Mouse (Mus musculus) thymus, postnatal 0 days (tissue): ENCODE data around the gene Ctsl. TPM values are rescaled to one million over a fixed set of nuclear protein-coding genes. Genes with fewer than 3 reads are reported as not detected.

ENCODE experiments used
- DNase-seq: peaks from one replicate; pipeline ENCODE4 v3.0.0-alpha.2; 2015; ENCODE audit warnings: low spot score
- polyA plus RNA-seq: library from polyadenylated mRNA; unstranded; fragments of >200 nt; fragmentation: Nextera tagmentation; extraction: Ambion mirVana; gene quantifications from 2 replicates; pipeline ENCODE4 v1.2.1, GENCODE M21; 2015

The Ctsl gene
- polyA plus RNA-seq, 1 experiment from 2014 or later: 2,296 TPM

- DNase-seq: no peak
Observed at GRCm38 (mm10) chr13:64375160-64375559, 4.5 kb upstream of the Ctsl start.

DNA sequence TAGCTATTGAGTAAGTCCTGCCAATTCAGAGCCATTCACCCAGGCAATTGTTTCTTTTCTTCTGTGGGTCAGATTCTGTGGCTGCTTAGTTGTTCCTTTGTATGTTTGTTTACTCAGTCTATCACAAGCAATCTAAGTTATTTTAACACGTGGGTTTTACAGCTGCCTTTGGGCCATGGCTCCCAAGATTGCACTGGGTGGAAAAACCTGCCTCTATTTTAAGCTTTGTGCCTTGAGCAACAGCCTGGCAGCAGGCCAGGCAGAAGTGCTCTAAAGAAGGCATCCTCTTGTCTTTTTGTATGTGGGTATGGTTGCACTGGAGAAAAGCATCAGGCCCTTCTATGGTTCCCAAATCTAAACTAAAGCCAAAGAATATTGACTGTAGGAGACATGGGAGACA lies 3.0 kb upstream of the Ctsl start:
- no peak for DNase-seq

GRCm38 (mm10) chr13:64369805-64370172 lies 901 bp downstream of the Ctsl start:
- no peak for DNase-seq

DNA sequence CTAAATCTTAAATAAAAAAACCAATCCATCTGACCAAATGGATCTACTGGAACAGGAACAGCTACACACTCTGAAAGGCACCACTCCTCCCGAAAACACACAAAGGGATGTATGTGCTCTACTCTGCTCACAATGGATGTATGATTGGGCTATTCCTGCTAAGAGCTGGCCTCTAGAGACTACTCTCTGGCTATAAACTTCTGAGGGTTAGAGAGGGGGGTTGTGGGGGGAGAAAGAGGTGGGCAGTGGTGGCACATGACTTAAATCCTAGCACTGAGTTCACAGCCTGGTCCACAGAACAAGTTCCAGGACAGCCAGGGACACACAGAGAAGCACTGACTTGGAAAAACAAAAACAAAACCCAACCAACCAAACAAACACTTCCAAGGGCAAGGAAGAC lies 2.1 kb downstream of the Ctsl start:
- DNase-seq: no peak

DNA sequence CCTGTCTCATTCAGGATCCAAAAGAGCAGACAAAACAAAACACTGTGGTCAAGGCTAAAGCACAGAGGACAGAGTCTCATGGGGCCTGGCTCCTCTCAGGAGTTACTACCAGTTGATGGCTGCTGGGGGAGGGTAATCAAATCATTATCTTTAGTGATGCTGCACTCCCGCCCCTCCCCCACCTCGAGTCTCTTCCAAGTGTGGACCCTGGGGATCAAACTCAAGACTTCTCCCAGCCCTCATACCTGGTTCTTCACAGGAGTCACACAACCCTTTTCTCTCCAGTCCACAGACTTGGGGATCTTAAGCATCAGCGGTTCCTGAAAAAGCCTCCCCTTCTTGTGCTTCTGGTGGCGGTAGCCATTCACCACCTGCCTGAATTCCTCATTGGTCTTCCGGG lies 3.1 kb downstream of the Ctsl start:
- DNase-seq: no peak

- no peak for DNase-seq
Observed at GRCm38 (mm10) chr13:64365326-64365725, 5.4 kb downstream of the Ctsl start.

DNA sequence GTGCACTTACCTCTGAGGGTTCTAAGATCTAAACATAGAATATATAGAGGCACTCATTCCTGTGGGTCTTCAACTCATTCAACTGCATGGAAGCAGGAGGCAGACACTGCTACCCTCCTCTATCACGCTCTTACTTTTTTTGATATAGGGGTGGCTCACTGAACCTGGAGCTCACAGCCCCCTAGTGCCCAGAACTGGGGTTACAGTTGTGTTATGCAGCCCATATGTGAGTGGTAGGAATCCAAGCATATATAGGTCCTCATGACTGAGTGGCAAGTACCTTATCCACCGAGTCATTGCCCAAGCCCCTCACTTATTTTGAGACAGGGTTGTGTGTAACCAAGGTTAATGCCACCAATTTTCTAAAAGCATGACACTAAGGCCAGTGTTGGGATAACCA lies 6.4 kb downstream of the Ctsl start:
- DNase-seq: peak; percentile 69

- no peak for DNase-seq
Observed at GRCm38 (mm10) chr13:64362139-64362538, 8.6 kb downstream of the Ctsl start.

DNA sequence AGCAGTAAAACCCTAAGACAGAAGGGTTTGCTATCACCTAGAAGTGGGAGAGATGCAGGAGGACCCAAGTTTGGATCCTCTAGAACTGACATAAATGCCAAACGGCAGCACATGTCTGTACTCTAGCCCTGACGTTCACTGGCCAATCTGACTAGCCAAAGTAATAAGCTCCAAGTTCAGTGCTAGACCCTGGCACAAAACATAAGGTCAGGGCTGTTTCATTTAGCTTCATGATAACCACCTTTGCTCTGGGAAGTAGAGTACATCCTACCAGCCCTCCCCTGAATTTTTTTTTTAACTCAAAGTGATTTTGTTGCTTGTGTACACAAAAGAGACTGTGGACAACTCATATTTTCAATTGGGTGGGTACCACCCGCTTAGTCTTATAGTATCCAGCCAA lies 9.7 kb downstream of the Ctsl start:
- DNase-seq: no peak

- DNase-seq: no peak
Observed at GRCm38 (mm10) chr13:64359702-64360101, 11.0 kb downstream of the Ctsl start.

DNA sequence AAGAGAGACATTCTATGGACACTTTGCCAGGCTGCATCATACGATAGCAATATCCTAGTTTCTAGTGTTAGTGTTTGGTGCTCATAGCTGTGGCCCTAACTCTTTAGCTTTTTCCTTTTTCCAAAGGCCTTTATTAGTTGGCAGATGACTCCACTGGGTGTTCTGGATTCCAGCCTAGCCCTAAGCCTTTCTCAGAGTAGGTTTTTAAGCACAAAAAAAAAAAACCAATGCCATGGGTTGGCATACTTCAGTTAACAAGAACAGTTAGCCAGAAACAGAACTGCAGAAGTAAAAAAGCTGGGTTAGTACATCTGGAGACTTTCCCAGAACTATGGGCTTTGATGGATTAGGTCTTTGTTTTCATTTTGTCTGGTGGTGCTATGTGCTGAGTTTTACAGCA lies 12.2 kb downstream of the Ctsl start:
- no peak for DNase-seq

GRCm38 (mm10) chr13:64357389-64357788 lies 13.3 kb downstream of the Ctsl start:
- no peak for DNase-seq

GRCm38 (mm10) chr13:64349474-64349873 lies 21.2 kb downstream of the Ctsl start:
- no peak for DNase-seq

DNA sequence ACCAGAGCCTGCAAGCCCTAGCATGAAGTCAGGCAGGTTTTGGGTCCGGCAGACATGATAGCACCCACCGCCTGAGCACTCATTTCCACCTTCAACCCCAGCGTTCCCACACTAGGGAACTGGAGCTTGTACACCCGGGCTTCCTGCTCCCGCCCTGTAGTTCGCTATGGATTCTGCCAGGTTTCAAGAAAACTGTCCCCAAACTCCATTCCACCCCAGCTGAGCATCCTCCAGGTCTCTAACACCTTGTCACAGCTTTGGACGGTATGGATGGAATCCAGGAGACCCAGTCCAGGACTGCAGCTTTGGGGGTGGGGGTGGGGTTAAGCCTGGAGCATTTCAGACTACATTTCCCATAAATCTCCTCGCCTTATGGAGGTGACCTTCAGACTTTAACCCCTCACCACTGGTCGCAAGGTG lies 26.6 kb downstream of the Ctsl start:
- DNase-seq: no peak

GRCm38 (mm10) chr13:64343598-64343997 lies 27.1 kb downstream of the Ctsl start:
- no peak for DNase-seq

DNA sequence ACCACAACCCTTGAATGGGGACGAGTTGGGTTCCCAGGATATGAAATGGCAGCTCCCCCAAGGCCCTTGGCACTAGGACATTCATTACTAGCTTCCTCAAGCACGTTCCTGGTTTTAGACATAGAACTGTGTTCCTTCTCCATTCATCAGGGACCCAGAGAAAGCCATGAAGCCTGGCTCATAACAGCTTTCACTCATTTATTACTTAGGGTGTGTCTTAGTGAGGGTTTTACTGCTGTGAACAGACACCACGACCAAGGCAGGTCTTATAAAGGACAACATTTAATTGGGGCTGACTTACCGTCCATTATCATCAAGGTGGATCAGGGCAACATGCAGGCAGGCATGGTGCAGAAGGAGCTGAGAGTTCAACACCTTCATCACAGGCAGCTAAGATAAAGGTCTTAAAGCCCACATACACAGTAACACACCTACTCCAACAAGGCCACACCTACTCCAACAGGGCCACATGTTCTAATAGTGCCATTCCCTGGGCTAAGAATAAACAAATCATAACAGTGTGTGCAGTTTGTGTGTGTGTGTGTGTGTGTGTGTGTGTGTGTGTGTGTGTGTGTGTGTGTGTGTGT lies 35.1 kb downstream of the Ctsl start:
- no peak for DNase-seq

- DNase-seq: no peak
Observed at GRCm38 (mm10) chr13:64333102-64333501, 37.6 kb downstream of the Ctsl start.

DNA sequence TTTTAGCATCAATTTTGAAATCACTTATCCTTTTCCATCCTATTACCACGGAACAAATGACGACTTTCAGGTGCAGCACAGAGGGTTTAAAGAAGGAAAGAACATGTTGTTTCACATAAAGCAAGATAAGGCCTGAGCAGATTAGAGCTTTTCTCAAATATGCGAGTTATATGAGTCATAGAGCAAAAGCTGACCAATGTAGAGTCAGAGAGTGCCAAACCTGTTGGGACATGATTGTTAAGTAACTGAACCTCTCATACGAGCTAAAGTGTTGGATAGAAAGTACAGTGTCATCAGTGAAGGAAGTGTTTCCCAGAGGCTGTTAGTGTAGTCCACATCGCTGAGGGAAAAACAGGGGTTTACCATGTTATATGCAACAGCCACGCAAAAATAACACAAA lies 38.4 kb downstream of the Ctsl start:
- no peak for DNase-seq

- DNase-seq: no peak
Observed at GRCm38 (mm10) chr13:64322561-64323281, 48.0 kb downstream of the Ctsl start.

DNA sequence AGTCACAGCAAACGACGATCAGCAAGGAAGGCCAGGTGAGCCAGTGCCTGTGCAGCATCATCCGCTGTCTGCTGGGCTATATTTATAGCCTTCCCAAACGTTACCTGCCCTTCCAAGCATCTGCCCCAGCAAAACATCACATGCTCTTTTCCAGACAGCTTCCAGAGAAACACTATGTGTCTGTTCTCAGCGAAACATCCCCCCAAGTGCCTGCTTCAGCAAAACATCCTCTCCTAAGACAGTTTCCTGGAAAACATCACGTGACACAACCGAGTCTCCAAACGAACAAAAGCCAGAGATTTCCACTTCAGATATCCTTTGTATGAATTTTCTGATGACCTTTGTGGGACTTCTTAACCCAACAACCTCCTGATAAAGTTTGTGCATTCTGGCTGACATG lies 50.4 kb downstream of the Ctsl start:
- DNase-seq: no peak

- DNase-seq: no peak
Observed at GRCm38 (mm10) chr13:64319782-64320181, 50.9 kb downstream of the Ctsl start.

DNA sequence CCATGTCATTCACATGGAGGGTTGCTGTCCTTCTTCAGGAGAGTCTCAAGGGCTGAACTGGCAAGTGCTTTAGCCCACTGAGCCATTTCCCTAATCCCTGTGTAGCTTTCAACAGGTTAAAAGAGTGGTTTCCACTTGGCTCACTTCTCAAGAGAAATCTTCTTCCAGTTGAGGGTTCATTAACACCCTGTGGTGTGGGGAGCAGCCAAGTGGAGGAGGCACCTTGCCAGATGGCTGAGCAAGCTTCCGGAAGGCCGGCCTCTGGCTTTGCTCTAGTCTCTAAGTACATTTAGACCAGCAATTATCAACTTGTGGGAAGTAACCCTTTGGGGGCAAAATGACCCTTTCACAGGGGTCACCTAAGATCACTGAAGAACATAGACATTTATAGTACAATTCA lies 52.3 kb downstream of the Ctsl start:
- DNase-seq: no peak

DNA sequence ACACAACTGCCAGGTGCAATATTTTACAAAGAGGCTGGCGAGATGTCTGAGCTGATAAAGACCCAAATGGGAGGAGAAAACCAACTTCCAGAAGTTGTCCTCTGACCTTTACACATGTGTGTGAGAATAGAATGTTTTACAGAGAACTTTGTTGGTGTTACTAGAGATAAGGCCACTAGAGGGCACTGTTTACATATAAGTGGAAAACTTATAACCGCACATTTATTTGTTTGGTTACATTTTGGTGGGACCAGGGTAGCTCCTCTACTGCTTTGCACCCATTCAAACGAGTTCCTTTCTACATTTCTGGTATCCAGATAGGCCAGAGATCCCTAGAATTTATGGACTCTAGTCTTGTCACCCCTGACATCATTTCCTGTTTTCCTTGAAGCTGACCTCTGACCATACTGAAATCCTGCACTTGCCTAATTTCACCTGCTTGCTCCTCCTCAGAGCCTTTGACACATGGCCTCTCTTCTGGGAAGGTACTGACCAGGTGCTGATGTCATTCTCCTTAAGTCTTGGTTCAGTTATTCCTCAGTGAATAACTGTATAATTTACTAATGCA lies 55.1 kb downstream of the Ctsl start:
- DNase-seq: peak; percentile 82
